Mouse (Mus musculus): ENCODE data around the gene Wnt3a. TPM values are rescaled to one million over a fixed set of nuclear protein-coding genes. Genes with fewer than 3 reads are reported as not detected.

The Wnt3a gene
- total and polyA plus RNA-seq, 3 experiments, result not detected

DNA sequence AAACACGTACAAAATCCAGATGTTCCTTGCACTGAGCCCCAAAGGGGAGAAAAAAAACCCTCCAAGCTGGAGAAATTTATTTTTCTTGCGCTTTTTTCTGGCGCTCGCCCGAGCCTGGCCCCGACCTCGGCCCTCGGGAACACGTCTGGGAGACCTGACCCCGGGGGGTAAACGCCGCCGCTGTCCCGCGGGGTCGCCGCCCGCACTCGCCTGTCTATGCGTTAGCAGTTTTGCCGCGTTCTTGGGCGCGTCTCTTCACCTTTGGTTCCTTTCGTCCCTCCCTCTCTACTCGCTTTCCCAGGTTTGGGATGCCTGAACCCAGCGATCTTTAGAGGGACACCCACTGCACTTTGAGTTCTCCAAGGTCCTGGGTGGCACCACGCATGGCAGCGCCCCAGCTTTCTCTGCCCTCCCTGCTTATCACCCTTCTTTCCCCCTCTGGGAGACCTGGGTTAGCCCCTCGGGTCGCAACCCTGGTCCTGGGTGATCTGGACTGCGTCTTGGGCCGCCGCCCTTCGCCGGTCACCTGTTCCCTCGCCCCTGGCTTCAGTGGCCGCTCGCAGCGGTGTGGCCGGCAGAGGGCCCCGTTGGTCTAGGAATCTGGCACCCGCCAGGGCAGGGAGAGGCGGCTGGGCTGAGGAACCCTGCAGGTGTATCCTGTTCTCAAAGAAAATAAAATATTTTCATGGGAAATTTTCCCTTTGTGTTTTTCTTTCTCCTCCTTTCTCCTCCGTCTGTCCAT, 17.0 kb upstream of the Wnt3a start:
- Histone ChIP-seq H3K79me2 (ENCODE audit: control insufficient read depth, insufficient read depth, low read length, poor library complexity) (no peaks in the 10 kb centered on the region), H3K4me1 (ENCODE audit: control insufficient read depth in 1 of 2, insufficient read depth in 2 of 2, low read length in 2 of 2) (peaks cover 0 to 7% of the 10 kb centered on the region in 2 experiments; a peak in 1 of 4 replicates), H3K27ac (ENCODE audit: control insufficient read depth, low read depth, low read length) (no peak overlapping the region), H3K27me3 (ENCODE audit: control insufficient read depth in 1 of 2, insufficient read depth in 2 of 2, low read length in 2 of 2) (peaks cover 19 to 23% of the 10 kb centered on the region in 2 experiments), H3K9me3 (replicated peaks; ENCODE audit: insufficient read depth, low read length) (no peaks in the 10 kb centered on the region), H3K9ac (ENCODE audit: control insufficient read depth, low read depth, low read length, poor library complexity, severe bottlenecking) (no peak overlapping the region), H3K4me3 (ENCODE audit: control insufficient read depth in 1 of 2, insufficient read depth in 1 of 2, low read depth in 2 of 2, low read length in 2 of 2) (no peak overlapping the region), H3K36me3 (ENCODE audit: control insufficient read depth in 1 of 2, insufficient read depth in 2 of 2, low read length in 2 of 2) (no peaks in the 10 kb centered on the region)
- no peak for DNase-seq (ENCODE audit: low read depth, low spot score)
- TF ChIP-seq MYB (IDR thresholded peaks at IDR 0.05; ENCODE audit: low read depth, low read length) (no peak), GABPA (IDR thresholded peaks at IDR 0.05; ENCODE audit: low read depth, low read length) (no peak), CHD2 (IDR thresholded peaks at IDR 0.05; ENCODE audit: low read length) (no peak), ZC3H11A (IDR thresholded peaks at IDR 0.05; ENCODE audit: low read depth, low read length) (no peak), POLR2AphosphoS5 (IDR thresholded peaks at IDR 0.05; ENCODE audit: borderline replicate concordance, low read depth, low read length) (no peak), TAL1 (IDR thresholded peaks at IDR 0.05; ENCODE audit: low read length) (no peak), MXI1 (IDR thresholded peaks at IDR 0.05; ENCODE audit: low read depth, low read length) (no peak)

- Histone ChIP-seq H3K4me1 (ENCODE audit: control insufficient read depth in 1 of 2, insufficient read depth in 2 of 2, low read length in 2 of 2) (peaks cover 0 to 7% of the 10 kb centered on the region in 2 experiments; a peak in 1 of 4 replicates), H3K4me3 (ENCODE audit: control insufficient read depth in 1 of 2, insufficient read depth in 1 of 2, low read depth in 2 of 2, low read length in 2 of 2) (no peak within 1 kb of the TSS), H3K27me3 (ENCODE audit: control insufficient read depth in 1 of 2, insufficient read depth in 2 of 2, low read length in 2 of 2) (peaks cover 14 to 20% of the 10 kb centered on the region in 2 experiments), H3K36me3 (ENCODE audit: control insufficient read depth in 1 of 2, insufficient read depth in 2 of 2, low read length in 2 of 2) (no peaks in the 10 kb centered on the region), H3K79me2 (ENCODE audit: control insufficient read depth, insufficient read depth, low read length, poor library complexity) (no peaks in the 10 kb centered on the region), H3K27ac (ENCODE audit: control insufficient read depth, low read depth, low read length) (no peak within 1 kb of the TSS), H3K9me3 (replicated peaks; ENCODE audit: insufficient read depth, low read length) (no peaks in the 10 kb centered on the region), H3K9ac (ENCODE audit: control insufficient read depth, low read depth, low read length, poor library complexity, severe bottlenecking) (no peak within 1 kb of the TSS)
- TF ChIP-seq MAX (IDR thresholded peaks at IDR 0.05; ENCODE audit: low read length) (no peak), TBP (IDR thresholded peaks at IDR 0.05; ENCODE audit: low read depth, low read length) (no peak), NRF1 (IDR thresholded peaks at IDR 0.05; ENCODE audit: insufficient read depth, low read depth, low read length, poor library complexity, severe bottlenecking) (no peak), GATA1 (IDR thresholded peaks at IDR 0.05; ENCODE audit: low read depth, low read length) (no peak), TCF12 (IDR thresholded peaks at IDR 0.05; ENCODE audit: low read depth, low read length) (no peak), E2F4 (IDR thresholded peaks at IDR 0.05; ENCODE audit: borderline replicate concordance, low read depth, low read length) (no peak), UBTF (IDR thresholded peaks at IDR 0.05; ENCODE audit: borderline replicate concordance, insufficient read depth, low read depth, low read length) (no peak), HCFC1 (IDR thresholded peaks at IDR 0.05; ENCODE audit: low read depth, low read length) (no peak), MAFK (IDR thresholded peaks at IDR 0.05; ENCODE audit: borderline replicate concordance, low read depth, low read length) (no peak), MAZ (IDR thresholded peaks at IDR 0.05; ENCODE audit: low read depth, low read length) (no peak), ELF1 (IDR thresholded peaks at IDR 0.05; ENCODE audit: low read depth, low read length) (no peak), ETS1 (IDR thresholded peaks at IDR 0.05; ENCODE audit: low read depth, low read length) (no peak), NELFE (IDR thresholded peaks at IDR 0.05; ENCODE audit: low read depth, low read length) (no peak), RAD21 (IDR thresholded peaks at IDR 0.05; ENCODE audit: low read depth, low read length) (no peak), POLR2A (IDR thresholded peaks at IDR 0.05; ENCODE audit: control insufficient read depth in 1 of 2, insufficient read depth in 1 of 2, low read depth in 1 of 2, low read length in 2 of 2, poor library complexity in 1 of 2) (no peak), ZKSCAN1 (IDR thresholded peaks at IDR 0.05; ENCODE audit: low read depth, low read length) (no peak), GABPA (IDR thresholded peaks at IDR 0.05; ENCODE audit: low read depth, low read length) (no peak), MEF2A (IDR thresholded peaks at IDR 0.05; ENCODE audit: extremely low read depth, insufficient replicate concordance, low read depth, low read length, poor library complexity, severe bottlenecking) (no peak), KAT2A (conservative IDR thresholded peaks at IDR 0.05; ENCODE audit: low read depth, low read length) (no peak)
- no peak for DNase-seq (ENCODE audit: low read depth, low spot score)
These were observed 16.2 kb upstream of the Wnt3a start, which contains the start of gene Wnt9a for GRCm38 (mm10) chr11:59306461-59307421. TSS of gene Wnt9a (plus strand) at chr11:59306928.

Data from MEL (cell line).